ENCODE assay signal across 18 mouse cellular contexts in the genomic region with DNA sequence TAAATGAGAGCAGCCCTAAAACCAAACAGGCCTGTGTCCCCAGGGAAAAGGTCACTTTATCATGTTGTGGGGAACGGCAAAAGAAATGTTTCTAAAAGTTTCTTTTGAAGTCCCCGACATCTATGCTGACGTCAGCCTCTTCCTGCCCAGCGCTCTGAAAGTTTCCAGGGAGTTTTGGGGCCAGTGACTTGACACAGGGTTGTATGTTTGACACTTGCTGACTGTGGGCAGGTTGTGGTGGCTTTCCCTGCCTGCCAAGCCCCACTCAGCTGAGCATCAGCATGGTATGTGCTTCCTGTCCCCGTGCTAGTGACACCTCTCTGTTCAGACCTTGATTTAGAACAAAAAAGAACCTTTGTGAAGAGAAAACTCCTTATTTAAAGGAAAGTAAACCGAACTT. TPM values are rescaled to one million over a fixed set of nuclear protein-coding genes. Genes with fewer than 3 reads are reported as not detected.
DNase-seq lines count a peak whose midpoint lies in the region; ATAC-seq and TF ChIP-seq lines count a peak whose summit lies in the region.
"Had no signal": no experiment of that assay in that cellular context is flagged by ENCODE, and none has a peak within 500 bp of the region (broad histone marks: within the 10 kb centered on the region; RNA-seq: fewer than 3 reads in every experiment).

No protein-coding gene starts in this region.

- no peak overlapping the region for H3K4me2 ChIP-seq in heart, embryonic 16.5 days (ENCODE audit: low read depth, low read length)
- no peak overlapping the region for H3K4me2 ChIP-seq in intestine, postnatal 0 days (replicated peaks; ENCODE audit: low read depth)
- H3K4me2 ChIP-seq in midbrain, embryonic 13.5 days (replicated peaks), result no peak overlapping the region
- H3K4me2 ChIP-seq: limb, embryonic 12.5 days; lung, embryonic 15.5 days had no signal

- no peaks in the 10 kb centered on the region for H3K36me3 ChIP-seq in heart, embryonic 16.5 days (ENCODE audit: control insufficient read depth, insufficient read depth)
- no peaks in the 10 kb centered on the region for H3K36me3 ChIP-seq in intestine, postnatal 0 days (ENCODE audit: control insufficient read depth, insufficient read depth)
- no peaks in the 10 kb centered on the region for H3K36me3 ChIP-seq in midbrain, embryonic 13.5 days
- H3K36me3 ChIP-seq: limb, embryonic 12.5 days; lung, embryonic 15.5 days had no signal

- TF ChIP-seq CTCF in intestine, postnatal 0 days (IDR thresholded peaks at IDR 0.05; ENCODE audit: low read depth), result no peak

- DNase-seq in heart, adult 9 months (ENCODE audit: low spot score in 2 of 2), result no peak
- peak; percentile 15 for DNase-seq in adrenal gland, postnatal 25 days
- DNase-seq in naive thymus-derived CD4-positive, alpha-beta T cell, adult 2 months (ENCODE audit: low read depth), result peak; percentile 92
- DNase-seq in thymus, postnatal 25 days, result peak; percentile 68
- no peak for DNase-seq in retina, embryonic 14.5 days (ENCODE audit: low spot score)
- DNase-seq: gastrocnemius, adult 2 months had no signal

- no peak overlapping the region for H3K4me3 ChIP-seq in heart, embryonic 16.5 days (ENCODE audit: low read length)
- H3K4me3 ChIP-seq in intestine, postnatal 0 days (ENCODE audit: low read depth, low read length), result no peak overlapping the region
- H3K4me3 ChIP-seq in midbrain, embryonic 13.5 days (replicated peaks), result no peak overlapping the region
- H3K4me3 ChIP-seq: gastrocnemius, adult 2 months; limb, embryonic 12.5 days; lung, embryonic 15.5 days had no signal

- H3K9me3 ChIP-seq in heart, embryonic 16.5 days (replicated peaks; ENCODE audit: control insufficient read depth, low read length), result no peaks in the 10 kb centered on the region
- H3K9me3 ChIP-seq in intestine, postnatal 0 days (ENCODE audit: control insufficient read depth), result no peaks in the 10 kb centered on the region
- no peaks in the 10 kb centered on the region for H3K9me3 ChIP-seq in midbrain, embryonic 13.5 days
- H3K9me3 ChIP-seq: limb, embryonic 12.5 days; lung, embryonic 15.5 days had no signal

- H3K9ac ChIP-seq in heart, embryonic 16.5 days (ENCODE audit: low read length), result no peak overlapping the region
- H3K9ac ChIP-seq in intestine, postnatal 0 days (ENCODE audit: low read depth, low read length), result no peak overlapping the region
- H3K9ac ChIP-seq in midbrain, embryonic 13.5 days (replicated peaks), result no peak overlapping the region
- H3K9ac ChIP-seq: limb, embryonic 12.5 days; lung, embryonic 15.5 days had no signal

- 0 out of 2 replicates have a peak, but pooled peaks have one; percentile 35 for ATAC-seq in heart, embryonic 16.5 days (replicated peaks; ENCODE audit: extremely low read depth, insufficient read depth, low FRiP score)
- ATAC-seq in intestine, postnatal 0 days, result no peak
- no peak for ATAC-seq in midbrain, embryonic 13.5 days
- ATAC-seq: intestine, embryonic 16.5 days; midbrain, embryonic 16.5 days; Patski had no signal

- H3K4me1 ChIP-seq in heart, embryonic 16.5 days (ENCODE audit: control insufficient read depth, insufficient read depth, low read length), result no peaks in the 10 kb centered on the region
- no peaks in the 10 kb centered on the region for H3K4me1 ChIP-seq in intestine, postnatal 0 days (replicated peaks; ENCODE audit: control insufficient read depth, insufficient read depth, low read length)
- H3K4me1 ChIP-seq in midbrain, embryonic 13.5 days (replicated peaks), result no peaks in the 10 kb centered on the region
- H3K4me1 ChIP-seq: limb, embryonic 12.5 days; lung, embryonic 15.5 days had no signal

- 34% methylated on average over 6 of the region's 6 CpGs for WGBS in heart, embryonic 16.5 days
- WGBS in intestine, postnatal 0 days, result 44% methylated on average over 6 of the region's 6 CpGs
- 62% methylated on average over 6 of the region's 6 CpGs for WGBS in midbrain, embryonic 13.5 days

- H3K27me3 ChIP-seq in heart, embryonic 16.5 days (ENCODE audit: control insufficient read depth, insufficient read depth, low read length), result no peaks in the 10 kb centered on the region
- H3K27me3 ChIP-seq in intestine, postnatal 0 days (replicated peaks; ENCODE audit: control insufficient read depth, insufficient read depth, low read length), result no peaks in the 10 kb centered on the region
- no peaks in the 10 kb centered on the region for H3K27me3 ChIP-seq in midbrain, embryonic 13.5 days
- H3K27me3 ChIP-seq: limb, embryonic 12.5 days; lung, embryonic 15.5 days had no signal

- no peak overlapping the region for H3K27ac ChIP-seq in heart, embryonic 16.5 days (ENCODE audit: low read length)
- no peak overlapping the region for H3K27ac ChIP-seq in intestine, postnatal 0 days (ENCODE audit: low read depth, low read length)
- no peak overlapping the region for H3K27ac ChIP-seq in midbrain, embryonic 13.5 days
- H3K27ac ChIP-seq: gastrocnemius, adult 2 months; limb, embryonic 12.5 days; lung, embryonic 15.5 days had no signal

RNA-seq across cellular contexts. Expression of a gene that starts 10.7 kb away (rescaled TPM):
- 8.6 and 21.2 TPM in 2 replicates for polyA plus RNA-seq in heart, embryonic 16.5 days (2015; fragmentation: Nextera tagmentation; extraction: Ambion mirVana)
- total RNA-seq in adrenal gland, postnatal 25 days (2021), result 0.12 TPM in 1 of 2 replicates, not detected in the other
- polyA plus RNA-seq in intestine, postnatal 0 days (2015; fragmentation: Nextera tagmentation; extraction: Ambion mirVana), result 0.05 and 0.16 TPM in 2 replicates
- polyA plus RNA-seq in midbrain, embryonic 13.5 days (2015; fragmentation: Nextera tagmentation; extraction: Ambion mirVana), result 0.16 TPM in 1 of 2 replicates, not detected in the other
- polyA plus RNA-seq: heart, postnatal 0 days; limb, embryonic 12.5 days; Patski had no signal

RNA-seq across cellular contexts. Expression of a gene that starts 27.3 kb away (rescaled TPM):
- polyA plus RNA-seq in heart, embryonic 16.5 days (2015; fragmentation: Nextera tagmentation; extraction: Ambion mirVana), result not detected in 2 replicates
- not detected in 2 replicates for total RNA-seq in adrenal gland, postnatal 25 days (2021)
- not detected in 2 replicates for polyA plus RNA-seq in intestine, postnatal 0 days (2015; fragmentation: Nextera tagmentation; extraction: Ambion mirVana)
- not detected in 2 replicates for polyA plus RNA-seq in midbrain, embryonic 13.5 days (2015; fragmentation: Nextera tagmentation; extraction: Ambion mirVana)
- total RNA-seq: gastrocnemius, adult 2 months; layer of hippocampus, adult 8-10 months had no signal
- polyA plus RNA-seq: cortical plate, adult 2 months; heart, postnatal 0 days; intestine, embryonic 16.5 days; limb, embryonic 12.5 days; lung, embryonic 15.5 days; midbrain, embryonic 16.5 days; Patski; small intestine, adult 2 months had no signal

RNA-seq across cellular contexts. Expression of a gene that starts 49.4 kb away (rescaled TPM):
- polyA plus RNA-seq in heart, embryonic 16.5 days (2015; fragmentation: Nextera tagmentation; extraction: Ambion mirVana), result 84.5 and 102 TPM in 2 replicates
- 109 and 114 TPM in 2 replicates for total RNA-seq in adrenal gland, postnatal 25 days (2021)
- 58.1 and 61.8 TPM in 2 replicates for polyA plus RNA-seq in intestine, postnatal 0 days (2015; fragmentation: Nextera tagmentation; extraction: Ambion mirVana)
- polyA plus RNA-seq in midbrain, embryonic 13.5 days (2015; fragmentation: Nextera tagmentation; extraction: Ambion mirVana), result 140 and 146 TPM in 2 replicates

RNA-seq across cellular contexts. Expression of a gene that starts 51.8 kb away (rescaled TPM):
- polyA plus RNA-seq in heart, embryonic 16.5 days (2015; fragmentation: Nextera tagmentation; extraction: Ambion mirVana), result 16.0 and 19.2 TPM in 2 replicates
- total RNA-seq in adrenal gland, postnatal 25 days (2021), result 16.3 and 27.1 TPM in 2 replicates
- polyA plus RNA-seq in intestine, postnatal 0 days (2015; fragmentation: Nextera tagmentation; extraction: Ambion mirVana), result 3.7 and 4.9 TPM in 2 replicates
- 1.1 and 1.3 TPM in 2 replicates for polyA plus RNA-seq in midbrain, embryonic 13.5 days (2015; fragmentation: Nextera tagmentation; extraction: Ambion mirVana)

Comparison
In these comparisons a context has a peak if more than half of its experiments do, and no peak if none do; other contexts are left out.
1. DNase-seq: peak in adrenal gland, postnatal 25 days (single experiment), naive thymus-derived CD4-positive, alpha-beta T cell, adult 2 months (single experiment) and thymus, postnatal 25 days (single experiment); none in heart, adult 9 months (0 of 2) and retina, embryonic 14.5 days (single experiment).